Mouse (Mus musculus) ES-E14 (cell line): Measurements from ENCODE around the gene Ckap2l.

Source experiments
- CHD2 ChIP-seq: IDR thresholded peaks from 2 replicates; pipeline ENCODE4 v1.6.1; 2014; ENCODE audit warnings: mild to moderate bottlenecking, low read depth, low read length, inconsistent platforms
- ZC3H11A ChIP-seq: IDR thresholded peaks from 2 replicates; pipeline ENCODE4 v1.6.1; 2012; ENCODE audit warnings: low read depth, mild to moderate bottlenecking, inconsistent platforms, low read length, borderline replicate concordance
- ZNF384 ChIP-seq: IDR thresholded peaks from 2 replicates; pipeline ENCODE4 v1.6.1; 2012; ENCODE audit warnings: low read depth, low read length, inconsistent platforms

GRCm38 (mm10) chr2:129226296-129226851 lies 70.6 kb downstream of the Ckap2l start:
- TF ChIP-seq ZC3H11A (no peak), ZNF384 (no peak), CHD2 (no peak)
